Mouse (Mus musculus) naive thymus-derived CD4-positive, alpha-beta T cell, adult 2 months (primary cell): ENCODE data around the gene Llgl2.
A peak's percentile ranks its signal among the peaks of the same experiment; 100 is the strongest.
"Not testable (repeated sequence)": the region's sequence is repeated elsewhere in the genome, so short reads cannot be mapped to it uniquely, and the experiment has no call there.

Experiments used
- DNase-seq: peaks from one replicate; pipeline ENCODE4 v3.0.0-alpha.2; 2011; ENCODE audit warnings: low read depth

The Llgl2 gene

GRCm38 (mm10) chr11:115834033-115834432 lies 10.2 kb downstream of the Llgl2 start:
- DNase-seq: no peak

DNA sequence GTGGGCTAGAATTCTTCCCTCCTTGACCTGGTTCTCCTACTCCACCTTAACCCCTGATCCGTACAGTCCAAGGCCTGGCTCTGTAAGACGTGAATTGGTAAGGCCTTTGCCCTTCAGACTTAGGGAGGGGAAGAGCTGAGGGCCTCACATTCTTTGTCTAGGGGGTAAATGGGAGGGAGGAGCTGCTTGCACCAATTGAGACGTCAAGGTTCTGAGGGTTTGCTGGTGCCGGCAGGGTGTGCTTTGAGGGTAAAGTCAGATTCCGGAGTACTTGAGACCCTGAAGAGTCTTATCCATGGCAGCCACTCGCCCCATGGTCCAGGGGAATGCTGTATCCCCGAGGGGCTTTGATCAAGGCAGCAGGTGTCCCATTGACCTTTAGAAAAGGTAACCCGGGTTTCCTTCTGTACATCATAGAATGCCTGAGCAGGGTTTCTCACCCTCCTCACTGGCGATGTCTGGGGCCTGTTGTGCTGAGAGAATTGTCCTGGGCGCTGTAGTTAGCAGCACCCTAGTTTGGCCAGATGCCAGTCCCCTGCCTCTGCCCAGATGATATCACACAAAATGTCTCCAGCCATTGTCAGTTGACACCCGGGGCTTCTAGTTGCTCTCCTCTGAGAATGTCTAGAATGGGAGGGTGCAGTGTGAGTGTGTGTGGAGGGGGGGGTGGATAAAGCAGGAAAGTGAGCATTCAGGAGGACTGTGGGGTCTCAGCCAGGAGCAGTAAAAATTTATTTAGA lies 13.0 kb downstream of the Llgl2 start:
- no peak for DNase-seq

- no peak for DNase-seq
Measured at GRCm38 (mm10) chr11:115837606-115838345, 13.9 kb downstream of the Llgl2 start.

- DNase-seq: no peak
Measured at GRCm38 (mm10) chr11:115838895-115839311, 15.1 kb downstream of the Llgl2 start.

- no peak for DNase-seq
Measured at GRCm38 (mm10) chr11:115839732-115840131, 15.9 kb downstream of the Llgl2 start.

- no peak for DNase-seq
Measured at GRCm38 (mm10) chr11:115841044-115841443, 17.2 kb downstream of the Llgl2 start.

DNA sequence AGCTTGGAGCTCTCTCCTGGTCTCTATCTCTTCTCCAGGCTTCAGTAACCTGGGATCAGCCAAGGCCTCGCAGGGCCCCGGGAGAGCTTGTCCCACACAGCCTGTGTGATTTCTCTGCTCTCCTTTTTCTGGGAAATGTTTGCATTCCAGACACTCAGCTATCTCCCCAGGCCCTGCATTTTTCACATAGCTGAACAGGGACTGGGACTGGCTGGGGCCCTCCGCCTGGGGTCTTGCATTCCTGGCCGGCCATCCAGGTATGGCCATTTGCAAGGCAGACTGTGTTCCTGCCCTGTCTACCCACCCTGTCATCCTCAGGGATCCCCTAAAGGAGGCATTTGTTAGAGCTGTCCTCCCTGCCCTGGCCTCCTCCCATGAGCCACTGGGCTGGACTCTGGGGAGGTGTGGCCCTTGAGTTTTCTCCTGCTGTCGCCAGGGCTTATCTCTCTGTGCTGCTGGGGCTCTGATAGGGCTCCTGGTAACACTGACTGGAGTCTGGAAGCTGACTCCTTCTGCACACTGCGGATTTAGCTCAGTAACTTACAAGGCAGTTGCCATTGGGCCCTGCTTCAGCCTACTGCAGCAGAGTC lies 18.2 kb downstream of the Llgl2 start:
- no peak for DNase-seq

- DNase-seq: no peak
Measured at GRCm38 (mm10) chr11:115843141-115843890, 19.5 kb downstream of the Llgl2 start.

DNA sequence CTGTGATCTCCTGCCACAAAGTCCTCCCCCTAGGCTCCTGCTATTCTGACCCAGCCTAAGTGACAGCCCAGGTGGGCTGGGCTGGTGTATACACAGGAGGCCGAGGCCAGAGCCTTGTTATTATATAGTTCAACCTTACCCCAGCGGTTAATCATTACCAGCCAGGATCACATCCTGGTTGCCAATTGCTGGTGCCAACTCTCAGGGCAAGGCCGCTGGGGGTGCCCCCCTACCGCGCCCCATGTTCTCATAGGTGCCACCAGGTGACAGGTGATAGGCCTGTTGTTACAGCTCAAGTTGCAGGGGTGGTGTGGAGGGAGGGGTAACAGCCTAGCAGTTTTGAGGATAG lies 20.0 kb downstream of the Llgl2 start:
- DNase-seq: no peak

DNA sequence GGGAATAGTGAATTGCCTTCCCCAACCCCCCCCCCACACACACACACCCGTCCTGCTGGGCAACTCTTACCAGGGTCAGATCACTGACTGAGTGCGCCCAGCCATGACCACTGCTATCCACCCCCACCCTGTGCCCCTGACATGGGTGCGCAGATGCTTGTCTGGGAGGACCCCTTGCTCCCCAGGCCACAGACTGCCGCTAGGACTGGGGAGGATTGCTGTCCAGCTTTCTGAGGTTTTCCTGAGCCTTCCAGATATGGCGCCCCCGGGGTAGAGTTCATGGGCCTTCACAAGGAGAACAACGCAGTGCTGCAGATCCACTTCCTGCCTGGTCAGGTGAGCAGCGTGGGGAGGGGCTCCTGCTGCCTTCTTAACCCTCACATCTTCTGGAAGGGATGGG lies 20.4 kb downstream of the Llgl2 start:
- DNase-seq: no peak

GRCm38 (mm10) chr11:115845819-115846218 lies 22.0 kb downstream of the Llgl2 start:
- no peak for DNase-seq

DNA sequence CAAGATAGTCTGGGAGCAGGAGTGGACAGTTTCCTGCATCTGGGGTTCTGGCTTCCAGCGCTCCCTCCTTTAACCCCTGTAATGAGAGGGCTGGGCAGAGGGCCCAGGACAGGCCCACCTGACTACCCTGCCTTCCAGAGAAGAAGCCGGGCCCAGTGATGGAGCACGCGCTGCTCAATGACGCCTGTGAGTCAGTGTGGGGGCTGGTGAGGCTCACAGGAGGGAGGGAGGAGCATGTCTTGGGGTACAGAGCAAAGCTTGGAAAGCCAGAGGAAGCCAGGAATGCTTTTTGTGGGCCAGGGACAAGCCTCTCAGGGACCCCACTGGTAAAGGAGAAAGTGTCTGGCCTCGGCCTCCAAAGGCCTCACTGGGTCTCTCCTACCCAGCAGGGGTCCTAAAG lies 30.8 kb downstream of the Llgl2 start:
- DNase-seq: no peak

- not testable (repeated sequence) for DNase-seq
Measured at GRCm38 (mm10) chr11:115857146-115857545, 33.3 kb downstream of the Llgl2 start.

- DNase-seq: no peak
Measured at GRCm38 (mm10) chr11:115857936-115858335, 34.1 kb downstream of the Llgl2 start.

GRCm38 (mm10) chr11:115858354-115858753 lies 34.5 kb downstream of the Llgl2 start, which contains the start of gene Myo15b:
Myo15b (plus strand) TSS chr11:115858406.
- peak; percentile 26 for DNase-seq

- peak; percentile 87 for DNase-seq
Measured at GRCm38 (mm10) chr11:115859143-115859945, 35.5 kb downstream of the Llgl2 start.

DNA sequence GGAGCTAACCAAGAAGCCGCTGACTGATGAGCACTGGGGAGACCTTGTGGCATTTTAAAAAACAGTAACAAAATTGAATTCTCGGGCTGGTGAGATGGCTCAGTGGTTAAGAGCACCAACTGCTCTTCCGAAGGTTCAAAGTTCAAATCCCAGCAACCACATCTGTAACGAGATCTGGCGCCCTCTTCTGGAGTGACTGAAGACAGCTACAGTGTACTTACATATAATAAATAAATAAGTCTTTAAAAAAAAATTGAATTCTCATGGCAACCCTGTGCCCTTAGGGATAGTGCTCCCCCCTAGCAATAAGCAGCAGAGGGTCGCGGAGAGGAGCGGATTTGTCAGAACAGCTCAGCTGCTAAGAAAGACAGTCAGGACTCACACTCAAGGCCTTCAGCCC lies 40.0 kb downstream of the Llgl2 start:
- DNase-seq: no peak

DNA sequence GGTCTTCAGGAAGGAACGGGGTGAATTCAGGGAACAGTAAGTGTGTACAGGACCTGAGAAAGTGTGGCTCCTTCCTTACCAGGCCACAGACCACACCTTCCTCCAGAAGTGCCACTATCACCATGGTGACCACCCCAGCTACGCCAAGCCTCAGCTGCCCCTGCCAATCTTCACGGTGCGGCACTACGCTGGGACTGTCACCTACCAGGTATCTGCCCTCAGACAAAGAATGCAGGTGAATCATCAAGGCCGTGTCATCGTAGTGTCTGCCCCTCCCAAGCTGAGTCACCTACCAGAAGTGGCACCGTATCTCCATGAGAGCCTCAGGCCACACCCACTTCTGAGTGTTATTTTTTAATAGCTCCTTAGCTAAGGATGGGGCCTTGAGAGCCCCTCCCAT lies 45.5 kb downstream of the Llgl2 start:
- DNase-seq: no peak

DNA sequence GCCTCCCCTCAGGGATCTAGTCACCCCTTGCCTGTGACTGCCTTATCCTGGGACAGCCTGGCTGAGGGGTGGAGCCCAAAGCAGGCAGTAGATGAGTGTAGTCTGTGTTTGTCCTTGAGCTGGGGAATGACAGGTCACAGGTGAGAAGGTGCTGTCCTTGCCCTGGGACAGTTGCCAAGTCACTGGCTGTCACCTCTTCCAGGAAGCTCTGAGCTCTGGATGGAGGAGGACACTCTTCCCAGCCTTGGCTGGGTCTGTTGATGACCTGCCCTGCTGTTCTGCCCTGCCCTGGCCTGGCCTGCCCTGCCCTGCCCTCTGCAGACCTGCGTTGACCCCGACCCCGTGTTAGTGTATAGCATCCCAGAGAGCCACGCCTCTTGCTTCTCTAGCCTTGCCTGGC lies 48.6 kb downstream of the Llgl2 start:
- no peak for DNase-seq

DNA sequence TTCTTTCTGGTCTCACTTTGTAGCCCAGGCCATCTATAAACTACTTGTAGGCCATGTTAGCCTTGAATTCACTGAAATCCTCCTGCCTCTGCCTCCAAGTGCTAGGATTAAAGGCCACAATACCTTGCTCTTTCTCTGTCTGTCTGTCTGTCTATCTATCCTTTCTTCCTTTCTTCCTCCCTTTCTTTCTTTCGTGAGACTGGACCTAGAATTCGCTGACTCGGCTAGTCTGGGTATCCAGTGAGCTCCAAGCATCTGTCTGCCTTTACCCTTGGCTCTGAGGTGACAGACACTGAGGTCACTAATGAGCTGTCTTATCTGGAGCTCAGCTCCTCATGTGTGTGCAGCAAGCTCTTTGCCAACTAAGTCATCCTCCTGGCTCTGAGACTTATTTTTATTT lies 52.1 kb downstream of the Llgl2 start:
- no peak for DNase-seq

GRCm38 (mm10) chr11:115876438-115876837 lies 52.6 kb downstream of the Llgl2 start:
- DNase-seq: no peak
